Mouse (Mus musculus) activated CD4-positive, CD25-positive, alpha-beta regulatory T cell (primary cell): ENCODE data around the gene 3110082J24Rik. TPM values are rescaled to one million over a fixed set of nuclear protein-coding genes. Genes with fewer than 3 reads are reported as not detected.

Experiments used
- polyA plus RNA-seq, 2 experiments: library from polyadenylated mRNA; unstranded; fragments of 100-300 nt; shearing (Covaris generic); gene quantifications; one replicate each; pipeline ENCODE4 v1.2.1; 2017

Gene 3110082J24Rik
- polyA plus RNA-seq, result not detected

DNA sequence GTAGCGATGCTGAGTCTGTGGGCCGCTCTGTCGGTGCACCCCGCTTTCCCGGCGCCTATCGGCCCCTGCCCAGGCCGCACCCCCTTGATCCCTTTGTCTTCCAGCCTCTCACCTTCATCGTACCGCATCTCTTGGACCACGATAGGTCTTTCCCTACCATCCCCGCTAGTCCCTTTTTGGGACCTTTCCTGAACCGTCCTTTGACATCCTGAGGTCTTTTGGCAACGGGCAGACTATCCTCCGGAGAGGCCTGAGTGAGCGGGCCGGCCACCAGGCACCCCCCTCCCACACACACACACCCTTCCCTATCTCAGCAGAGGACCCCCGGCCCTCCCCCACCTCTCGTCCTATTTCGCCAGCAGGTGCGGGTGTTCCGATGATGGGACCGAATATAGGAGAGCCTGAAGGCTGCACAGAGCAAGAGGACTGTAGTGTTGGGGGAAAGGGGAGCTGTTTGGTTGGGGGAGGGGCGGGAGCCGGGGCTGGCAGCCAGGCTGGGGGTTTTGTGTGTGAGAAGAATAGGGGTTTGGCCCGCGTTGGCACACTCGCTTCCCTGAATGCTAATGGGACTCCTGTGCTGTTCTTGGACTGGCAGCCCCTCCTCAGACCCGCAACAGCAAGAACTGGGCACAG lies at the start of gene 3110082J24Rik:
3110082J24Rik (minus strand) TSS at position 419 of the 633 bp plus-strand sequence.

GRCm38 (mm10) chr5:30154474-30155394 lies 48.8 kb upstream of the 3110082J24Rik start, which contains the start of the genes Hadha and Hadhb:
TSS of gene Hadha (minus strand) at chr5:30155162.
TSS of gene Hadhb (plus strand) at chr5:30155248.

GRCm38 (mm10) chr5:30104841-30105667 lies 832 bp downstream of the 3110082J24Rik start, which contains the start of gene Garem2:
TSS of gene Garem2 (plus strand) at chr5:30105161.

GRCm38 (mm10) chr5:30072825-30073821 lies 32.8 kb downstream of the 3110082J24Rik start, which contains the start of gene Tyms:
TSS of gene Tyms (minus strand) at chr5:30073617.

Other genes starting within 250 kb of the 3110082J24Rik start
- under 1 TPM; 0.51 to 0.55 TPM for gene Il6, start 93.0 kb downstream of the 3110082J24Rik start, polyA plus RNA-seq
- 10 to 100 TPM; 70.2 to 80.7 TPM for gene Tyms, start 32.5 kb downstream of the 3110082J24Rik start, polyA plus RNA-seq
- under 1 TPM; 0.07 to 0.25 TPM for gene Garem2, start 925 bp downstream of the 3110082J24Rik start, polyA plus RNA-seq
- gene Hadha, start 49.1 kb upstream of the 3110082J24Rik start, polyA plus RNA-seq, result 10 to 100 TPM; 77.3 to 97.6 TPM
- gene Hadhb, start 49.2 kb upstream of the 3110082J24Rik start, polyA plus RNA-seq, result 100 to 1,000 TPM; 168 to 184 TPM
- under 1 TPM in 1 of 2 experiments, not detected in 1; 0.41 TPM for gene Adgrf3, start 99.6 kb upstream of the 3110082J24Rik start, polyA plus RNA-seq
- 10 to 100 TPM; 18.7 to 20.9 TPM for gene Selenoi, start 126.5 kb upstream of the 3110082J24Rik start, polyA plus RNA-seq
- gene Drc1, start 175.3 kb upstream of the 3110082J24Rik start, polyA plus RNA-seq, result 10 to 100 TPM; 13.6 to 17.3 TPM